Mouse (Mus musculus) olfactory bulb, adult 2 months (tissue): ENCODE measurements around the gene Tmem8b.

Source experiments
- CTCF ChIP-seq: fragments of 200-500 bp; IDR thresholded peaks from 2 replicates; pipeline ENCODE4 v1.5.1; 2012; ENCODE audit warnings: low read depth, mild to moderate bottlenecking, low read length, moderate library complexity; ENCODE audit not compliant: insufficient read depth
- POLR2A ChIP-seq: fragments of 200-500 bp; IDR thresholded peaks from 2 replicates; pipeline ENCODE4 v1.6.1; 2012; ENCODE audit warnings: mild to moderate bottlenecking, low read depth, low read length, moderate library complexity; ENCODE audit not compliant: insufficient read depth

DNA sequence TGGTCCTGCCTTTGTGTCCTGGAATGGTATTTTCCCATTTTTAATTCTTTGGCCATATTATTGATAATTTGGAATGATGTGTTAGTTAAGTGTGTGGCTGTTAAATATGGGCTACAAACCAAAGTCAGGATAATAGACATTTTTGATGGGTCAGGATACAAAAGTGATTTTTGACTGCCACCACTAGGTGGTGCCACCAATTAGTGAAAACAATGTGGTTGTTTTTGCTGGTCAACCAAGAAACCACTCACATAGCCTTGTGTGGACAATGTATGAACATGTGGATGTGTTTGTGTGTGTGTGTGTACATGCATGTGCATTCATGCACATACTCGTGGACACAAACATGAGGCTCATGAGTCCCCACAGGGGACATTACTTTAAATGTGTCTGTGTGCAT, 56.0 kb downstream of the Tmem8b start:
- TF ChIP-seq POLR2A (no peak), CTCF (no peak)
